Mouse (Mus musculus) ES-Bruce4 (cell line): ENCODE measurements around the gene Ktn1. TPM values are rescaled to one million over a fixed set of nuclear protein-coding genes. Genes with fewer than 3 reads are reported as not detected.
A peak's percentile ranks its signal among the peaks of the same experiment; 100 is the strongest.

Experiments used
- H3K27ac ChIP-seq: 2 replicates; pipeline ENCODE4 v1.5.1; 2012; ENCODE audit warnings: low read length, inconsistent platforms; ENCODE audit not compliant: insufficient read depth
- H3K27me3 ChIP-seq: 2 replicates; pipeline ENCODE4 v1.6.1; 2012; ENCODE audit warnings: mild to moderate bottlenecking, low read length, inconsistent platforms; ENCODE audit not compliant: control insufficient read depth, poor library complexity, insufficient read depth, severe bottlenecking
- H3K36me3 ChIP-seq: 2 replicates; pipeline ENCODE4 v1.6.1; 2012; ENCODE audit warnings: inconsistent platforms, mild to moderate bottlenecking, low read length, moderate library complexity; ENCODE audit not compliant: control insufficient read depth, poor library complexity, insufficient read depth, severe bottlenecking
- H3K4me1 ChIP-seq: one replicate; pipeline ENCODE4 v1.8.1; 2011; ENCODE audit warnings: low read length; ENCODE audit not compliant: control insufficient read depth, insufficient read depth
- H3K4me3 ChIP-seq: 2 replicates; pipeline ENCODE4 v1.5.1; 2011; ENCODE audit warnings: low read depth, mild to moderate bottlenecking, low read length
- H3K9ac ChIP-seq: 2 replicates; pipeline ENCODE4 v1.6.1; 2012; ENCODE audit warnings: low read depth, mild to moderate bottlenecking, inconsistent platforms; ENCODE audit not compliant: poor library complexity, severe bottlenecking
- H3K9me3 ChIP-seq: replicated peaks from 2 replicates; pipeline ENCODE4 v1.6.1; 2012; ENCODE audit warnings: mild to moderate bottlenecking, low read length, inconsistent platforms; ENCODE audit not compliant: control insufficient read depth, poor library complexity, insufficient read depth, severe bottlenecking
- CTCF ChIP-seq: IDR thresholded peaks from one replicate; pipeline ENCODE4 v1.8.1; 2011; ENCODE audit warnings: low read depth, low read length
- EP300 ChIP-seq: IDR thresholded peaks from 2 replicates; pipeline ENCODE4 v1.6.1; 2011; ENCODE audit warnings: low read depth, low read length; ENCODE audit not compliant: insufficient read depth
- POLR2A ChIP-seq: IDR thresholded peaks from one replicate; pipeline ENCODE4 v1.8.1; 2011; ENCODE audit warnings: low read length; ENCODE audit not compliant: insufficient read depth
- polyA plus RNA-seq: library from polyadenylated mRNA; stranded (reverse); fragments of >200 nt; gene quantifications from 2 replicates; pipeline ENCODE4 v1.2.4, GENCODE M21; 2011; ENCODE audit warnings: low read depth; ENCODE audit not compliant: missing spikeins, insufficient read depth, insufficient read length

Gene Ktn1
- polyA plus RNA-seq, 1 experiment, result 135 TPM

- no peak overlapping the region for H3K4me3 ChIP-seq
- no peaks in the 10 kb centered on the region for H3K4me1 ChIP-seq
- H3K27ac ChIP-seq, result no peak overlapping the region
- no peaks in the 10 kb centered on the region for H3K27me3 ChIP-seq
- peaks cover 4% of the 10 kb centered on the region for H3K36me3 ChIP-seq
- no peaks in the 10 kb centered on the region for H3K9me3 ChIP-seq
- no peak overlapping the region for H3K9ac ChIP-seq
- TF ChIP-seq CTCF, result no peak
- TF ChIP-seq EP300, result no peak
- TF ChIP-seq POLR2A, result no peak
These were observed 19.8 kb downstream of the Ktn1 start for GRCm38 (mm10) chr14:47668096-47668495.

- TF ChIP-seq EP300 (no peak), POLR2A (no peak), CTCF (no peak)
- Histone ChIP-seq H3K4me1 (no peaks in the 10 kb centered on the region), H3K9me3 (no peaks in the 10 kb centered on the region), H3K27me3 (no peaks in the 10 kb centered on the region), H3K9ac (no peak overlapping the region), H3K36me3 (peaks cover 18% of the 10 kb centered on the region), H3K4me3 (no peak overlapping the region), H3K27ac (no peak overlapping the region)
These were observed 34.6 kb downstream of the Ktn1 start for GRCm38 (mm10) chr14:47682886-47683285.

- H3K36me3 ChIP-seq, result peaks cover 15% of the 10 kb centered on the region
- no peaks in the 10 kb centered on the region for H3K27me3 ChIP-seq
- no peaks in the 10 kb centered on the region for H3K4me1 ChIP-seq
- H3K4me3 ChIP-seq, result no peak overlapping the region
- H3K9ac ChIP-seq, result no peak overlapping the region
- H3K27ac ChIP-seq, result no peak overlapping the region
- no peaks in the 10 kb centered on the region for H3K9me3 ChIP-seq
- TF ChIP-seq EP300 (no peak), CTCF (no peak), POLR2A (no peak)
These were observed 36.3 kb downstream of the Ktn1 start for GRCm38 (mm10) chr14:47684579-47684978.

- Histone ChIP-seq H3K4me1 (no peaks in the 10 kb centered on the region), H3K36me3 (peaks cover 11% of the 10 kb centered on the region), H3K9me3 (no peaks in the 10 kb centered on the region), H3K9ac (no peak overlapping the region), H3K4me3 (no peak overlapping the region), H3K27ac (no peak overlapping the region), H3K27me3 (no peaks in the 10 kb centered on the region)
- TF ChIP-seq CTCF (no peak), EP300 (no peak), POLR2A (no peak)
These were observed 50.9 kb downstream of the Ktn1 start for GRCm38 (mm10) chr14:47699126-47699525.

GRCm38 (mm10) chr14:47709546-47709945 is 61.3 kb downstream of the Ktn1 start:
- peaks cover 12% of the 10 kb centered on the region; the same call in 1 of the 2 replicates for H3K36me3 ChIP-seq
- no peaks in the 10 kb centered on the region for H3K27me3 ChIP-seq
- H3K9me3 ChIP-seq, result no peaks in the 10 kb centered on the region
- no peak overlapping the region for H3K9ac ChIP-seq
- no peak overlapping the region for H3K4me3 ChIP-seq
- H3K4me1 ChIP-seq, result no peaks in the 10 kb centered on the region
- TF ChIP-seq EP300 (no peak), POLR2A (no peak), CTCF (no peak)
- H3K27ac ChIP-seq, result peak overlapping the region; percentile 41; the same call in 1 of the 2 replicates

GRCm38 (mm10) chr14:47715771-47716170 is 67.5 kb downstream of the Ktn1 start:
- no peak for TF ChIP-seq CTCF
- no peak for TF ChIP-seq EP300
- TF ChIP-seq POLR2A, result no peak
- Histone ChIP-seq H3K4me3 (no peak overlapping the region), H3K9me3 (no peaks in the 10 kb centered on the region), H3K36me3 (no peaks in the 10 kb centered on the region), H3K27me3 (no peaks in the 10 kb centered on the region), H3K4me1 (no peaks in the 10 kb centered on the region), H3K9ac (no peak overlapping the region), H3K27ac (no peak overlapping the region)
